Mouse (Mus musculus) lung, adult 18-20 months (tissue): Measurements from ENCODE around the gene Gabarap.

Source experiments
- DNase-seq, 2 experiments: peaks; one replicate each; pipeline ENCODE4 v3.0.0; 2022; ENCODE audit warnings: mixed read lengths in 2 of 2

Gabarap gene

DNA sequence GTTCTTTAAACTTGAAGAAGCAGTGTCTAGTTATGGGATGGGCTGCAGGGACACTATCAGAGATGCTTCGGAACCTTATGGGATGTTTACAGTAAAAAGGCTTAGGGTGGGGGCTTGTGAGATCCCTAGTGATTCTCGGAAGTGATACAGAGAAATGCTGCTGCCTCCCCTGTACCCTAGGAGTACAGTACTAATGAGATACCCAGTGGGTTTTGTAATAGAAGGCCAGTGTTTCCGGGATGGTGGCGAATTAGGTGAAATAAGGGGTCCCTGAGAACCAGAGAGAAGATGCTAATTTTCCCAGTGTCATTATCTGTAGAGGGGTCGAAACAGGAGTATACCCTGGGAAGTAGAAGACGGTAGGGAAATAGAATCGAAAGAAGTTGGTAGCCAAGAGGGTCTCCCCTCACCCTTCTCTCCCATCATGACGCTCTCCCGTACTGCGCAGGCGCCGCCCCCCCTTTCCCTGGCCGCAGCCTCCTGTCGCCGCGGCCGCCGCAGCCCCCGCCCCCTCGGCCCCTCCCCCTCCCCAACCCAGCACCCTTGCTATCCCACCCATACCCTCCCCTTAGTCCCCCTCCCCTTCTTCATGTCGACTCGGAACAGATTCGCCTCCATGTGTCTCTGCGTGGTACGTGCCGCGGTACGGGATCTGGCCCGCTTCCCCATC is 32.7 kb downstream of the Gabarap start:
- no peak for DNase-seq

DNA sequence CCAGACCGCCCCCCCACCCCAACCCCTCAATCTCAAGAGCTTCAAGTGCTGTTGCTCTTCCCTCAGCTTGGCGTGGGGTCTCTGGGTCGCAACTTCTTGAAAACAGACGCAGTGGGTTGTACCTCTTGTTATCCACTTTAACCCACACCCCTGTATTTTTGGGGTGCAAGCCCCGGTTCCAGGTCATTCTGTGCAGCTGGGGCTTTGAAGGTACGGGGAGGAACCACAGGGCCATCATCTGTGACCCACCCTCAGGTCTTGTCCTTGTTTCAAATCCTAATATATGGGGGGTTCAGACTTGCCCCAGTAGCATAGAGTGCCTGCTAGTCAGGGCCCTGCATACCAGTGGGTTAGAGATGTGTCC is 33.2 kb downstream of the Gabarap start:
- no peak for DNase-seq

DNA sequence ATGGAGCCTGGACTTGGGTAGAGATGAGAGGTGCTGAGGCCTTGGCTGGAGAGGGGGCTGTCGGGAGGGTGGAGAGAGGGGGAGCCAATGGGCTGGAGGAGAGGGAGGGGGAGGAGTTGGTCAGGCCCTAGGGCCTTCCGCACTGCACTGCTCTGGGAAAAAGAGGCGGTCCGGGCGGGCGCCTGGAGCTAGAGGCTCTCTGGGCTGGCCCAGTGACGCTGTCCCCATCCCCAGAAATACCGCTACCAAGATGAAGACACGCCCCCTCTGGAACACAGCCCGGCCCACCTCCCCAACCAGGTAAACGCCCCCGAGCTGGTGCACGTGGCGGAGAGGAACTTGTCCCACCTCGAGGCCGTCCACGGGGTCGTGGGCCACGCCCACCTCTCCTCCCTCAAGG is 35.7 kb downstream of the Gabarap start:
- peak in 1 of 2 experiments; percentile 36 for DNase-seq

DNA sequence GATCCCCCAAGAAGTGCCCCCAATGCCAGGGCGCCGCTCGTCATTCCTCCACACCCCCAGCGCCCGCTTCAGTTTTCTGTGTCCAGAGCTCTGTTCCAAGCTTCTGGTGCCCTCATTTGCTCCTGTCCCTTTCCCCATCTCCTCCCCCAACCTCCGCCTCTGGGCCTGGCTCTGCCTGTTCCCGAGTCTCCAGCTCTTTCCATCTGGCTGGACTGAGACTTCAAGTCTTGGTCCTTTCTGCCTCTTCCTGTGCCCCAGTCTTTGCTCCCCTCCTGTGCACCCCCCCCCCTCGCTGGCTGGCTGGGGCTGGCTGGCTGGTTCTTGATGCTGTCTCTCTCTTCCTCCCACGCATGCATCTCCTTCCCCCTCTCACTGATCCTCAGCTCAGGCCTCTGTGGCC is 36.5 kb downstream of the Gabarap start:
- no peak for DNase-seq

DNA sequence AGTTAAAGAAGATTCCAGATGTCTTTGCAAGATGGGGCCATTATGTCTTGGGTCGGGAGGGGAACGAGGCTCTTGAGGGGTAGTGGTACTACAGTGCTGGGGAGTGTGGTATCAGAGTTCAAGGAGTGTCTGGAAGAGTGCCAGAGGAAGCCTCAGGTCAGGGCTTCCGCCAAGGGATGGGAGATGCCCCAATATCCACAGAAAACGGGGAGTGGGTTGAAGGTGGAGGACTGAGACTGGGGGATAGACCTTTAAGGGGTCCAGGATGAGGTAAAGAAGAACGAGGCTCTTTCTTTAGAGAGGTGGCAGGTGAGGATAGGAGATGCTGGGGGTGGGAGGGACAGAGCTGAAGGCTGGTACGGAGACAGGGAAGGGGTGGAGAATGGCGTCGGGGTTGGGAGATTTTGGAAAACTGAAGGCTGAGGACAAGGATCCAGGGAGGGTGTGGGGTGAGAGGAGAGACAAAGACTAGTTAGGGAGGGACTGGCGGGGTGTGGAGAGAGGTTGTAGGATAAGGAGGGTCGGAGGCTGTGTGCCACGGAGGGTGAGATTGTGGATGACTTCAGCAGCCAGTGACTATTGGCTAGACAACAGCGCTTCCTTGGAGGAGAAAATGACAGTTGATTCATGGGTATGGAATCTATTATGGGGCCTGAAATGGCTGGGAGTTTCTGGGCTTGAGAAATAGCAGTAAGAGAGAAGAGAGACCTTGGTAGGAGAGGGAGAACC is 37.6 kb downstream of the Gabarap start:
- DNase-seq, result no peak

DNA sequence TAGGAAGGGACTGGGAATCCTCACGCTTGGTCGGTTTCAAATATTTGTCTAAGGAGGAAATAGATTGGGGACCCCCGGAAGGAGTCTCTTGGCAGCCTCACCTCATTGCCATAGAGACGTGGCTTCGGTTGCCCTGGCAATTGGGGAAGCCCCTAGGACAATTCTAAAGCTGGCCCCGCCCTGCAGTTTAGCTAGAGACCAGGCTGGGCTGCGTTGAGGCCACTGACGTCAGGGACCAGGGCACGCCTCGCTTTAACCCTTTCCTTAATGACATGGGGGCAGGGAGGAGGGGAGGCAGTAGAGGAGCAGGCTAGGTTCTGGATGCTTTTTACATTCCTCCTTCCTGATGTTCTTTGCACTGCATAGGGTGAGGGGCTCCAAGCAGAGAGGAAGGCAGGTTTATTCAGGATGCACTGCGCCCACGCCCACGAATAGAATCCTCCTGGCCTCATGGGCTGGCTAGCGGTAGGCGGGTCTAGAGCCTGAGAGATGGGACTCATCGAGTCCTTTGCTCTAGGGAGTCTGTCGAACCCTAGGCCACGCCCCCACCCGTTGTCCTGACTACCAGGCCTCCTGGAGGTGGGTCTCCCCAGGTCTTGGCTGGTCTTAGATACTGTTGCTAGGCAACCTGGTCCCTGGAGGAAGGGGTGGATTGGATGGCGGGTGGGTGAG is 38.3 kb downstream of the Gabarap start:
- peak; percentile 62 to 66 for DNase-seq

DNA sequence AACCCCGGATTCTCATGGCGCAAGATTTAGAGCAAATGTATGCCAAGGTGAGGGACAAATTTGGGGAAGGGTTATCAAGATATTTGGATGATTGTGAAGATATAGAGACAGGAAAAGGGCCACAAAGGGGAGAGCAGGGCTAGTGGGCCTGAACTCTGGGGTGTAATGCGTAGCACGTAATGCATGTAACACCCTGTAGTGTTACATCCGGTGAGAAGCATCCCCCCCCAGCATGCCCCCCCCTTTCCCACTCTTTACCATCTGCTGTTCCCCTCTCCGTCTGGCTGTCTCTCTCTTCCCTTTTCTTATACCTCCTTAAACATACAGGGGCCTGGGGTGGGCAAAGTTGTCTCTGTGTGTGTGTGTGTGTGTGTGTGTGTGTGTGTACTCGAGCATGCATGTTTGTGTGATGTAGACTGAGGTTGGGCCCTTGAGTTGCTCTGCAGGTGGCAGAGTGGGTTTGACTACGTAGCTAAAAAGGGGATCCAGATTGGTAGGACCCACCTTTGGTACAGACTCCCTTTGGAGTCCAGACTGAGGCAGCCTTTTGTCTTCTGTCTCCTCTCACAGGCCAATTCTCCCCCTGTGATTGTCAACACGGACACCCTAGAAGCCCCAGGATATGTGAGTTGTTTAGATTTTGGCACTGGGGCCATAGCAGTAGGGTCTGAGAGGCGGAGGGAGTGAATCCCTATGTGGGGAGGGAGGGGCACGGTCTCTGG is 39.0 kb downstream of the Gabarap start:
- no peak for DNase-seq

DNA sequence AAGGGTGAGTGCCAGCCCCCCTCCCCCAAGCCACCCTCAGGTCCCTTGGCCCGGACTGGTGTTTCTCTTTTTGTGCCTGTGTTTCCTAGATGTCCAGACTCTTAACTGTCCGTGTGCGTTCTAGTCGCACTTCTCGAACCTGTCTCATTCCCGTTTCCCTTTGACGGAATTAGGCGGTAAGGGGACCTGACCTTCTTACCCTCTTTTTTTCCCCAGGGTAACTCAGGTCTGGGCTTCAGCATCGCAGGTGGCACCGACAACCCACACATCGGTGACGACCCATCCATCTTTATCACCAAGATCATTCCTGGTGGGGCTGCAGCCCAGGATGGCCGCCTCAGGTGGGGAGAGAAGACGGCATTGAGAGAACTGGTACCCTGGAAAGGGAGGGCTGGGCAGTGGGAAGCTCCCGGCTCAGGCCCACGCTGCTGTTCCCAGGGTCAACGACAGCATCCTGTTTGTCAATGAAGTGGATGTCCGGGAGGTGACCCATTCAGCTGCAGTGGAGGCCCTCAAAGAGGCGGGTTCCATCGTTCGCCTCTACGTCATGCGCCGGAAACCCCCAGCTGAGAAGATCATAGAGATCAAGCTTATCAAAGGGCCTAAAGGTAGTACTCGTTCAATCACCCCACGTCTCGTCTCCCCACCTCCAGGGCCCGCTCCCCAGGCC is 39.8 kb downstream of the Gabarap start:
- DNase-seq, result no peak

DNA sequence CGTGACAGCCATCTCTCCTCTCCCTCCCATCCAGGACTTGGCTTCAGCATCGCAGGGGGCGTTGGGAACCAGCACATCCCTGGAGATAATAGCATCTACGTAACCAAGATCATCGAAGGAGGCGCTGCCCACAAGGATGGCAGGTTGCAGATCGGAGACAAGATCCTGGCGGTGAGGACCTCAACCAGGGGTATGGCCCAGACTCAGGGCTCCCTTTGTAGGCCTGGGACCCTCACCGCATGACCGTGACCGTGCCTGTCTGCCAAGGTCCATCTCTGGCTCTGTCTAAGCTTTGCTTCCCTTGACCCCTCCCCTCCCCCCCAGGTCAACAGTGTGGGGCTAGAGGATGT is 40.4 kb downstream of the Gabarap start:
- DNase-seq, result no peak

DNA sequence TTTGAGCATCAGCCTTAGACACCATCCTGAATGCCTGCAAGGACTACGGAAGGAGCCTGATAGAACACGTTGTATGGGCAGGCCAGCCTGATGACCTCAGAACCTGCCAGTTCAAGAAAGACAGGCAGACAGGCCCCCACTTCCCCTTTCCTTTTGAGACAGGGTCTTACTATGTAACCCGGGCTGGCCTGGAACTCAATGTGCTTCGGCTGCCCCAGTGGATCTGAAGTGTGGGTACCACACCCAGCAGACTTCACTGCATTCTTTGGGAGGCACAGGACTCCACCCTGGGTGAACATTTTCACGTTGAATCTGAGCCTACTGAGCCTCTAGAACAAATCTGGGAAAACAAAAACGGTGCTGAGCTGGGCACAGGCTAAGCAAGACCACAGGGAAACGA is 47.2 kb downstream of the Gabarap start:
- no peak for DNase-seq

DNA sequence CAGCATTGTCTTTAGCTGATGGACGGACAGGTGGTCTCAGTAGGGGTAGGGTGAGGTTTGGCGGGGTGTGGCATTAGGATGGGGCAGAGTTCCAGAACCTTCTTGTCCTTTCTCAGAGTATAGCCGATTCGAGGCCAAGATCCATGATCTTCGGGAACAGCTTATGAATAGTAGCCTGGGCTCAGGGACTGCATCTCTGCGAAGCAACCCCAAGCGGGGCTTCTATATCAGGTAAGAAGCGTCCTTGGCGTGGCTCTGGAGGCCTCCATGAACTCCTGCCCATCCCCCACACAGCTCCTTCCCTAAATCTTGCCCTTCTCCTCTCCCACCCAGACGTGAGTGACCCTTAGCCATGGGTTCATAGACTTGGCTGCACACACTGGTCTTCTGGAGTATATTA is 48.7 kb downstream of the Gabarap start:
- no peak for DNase-seq

DNA sequence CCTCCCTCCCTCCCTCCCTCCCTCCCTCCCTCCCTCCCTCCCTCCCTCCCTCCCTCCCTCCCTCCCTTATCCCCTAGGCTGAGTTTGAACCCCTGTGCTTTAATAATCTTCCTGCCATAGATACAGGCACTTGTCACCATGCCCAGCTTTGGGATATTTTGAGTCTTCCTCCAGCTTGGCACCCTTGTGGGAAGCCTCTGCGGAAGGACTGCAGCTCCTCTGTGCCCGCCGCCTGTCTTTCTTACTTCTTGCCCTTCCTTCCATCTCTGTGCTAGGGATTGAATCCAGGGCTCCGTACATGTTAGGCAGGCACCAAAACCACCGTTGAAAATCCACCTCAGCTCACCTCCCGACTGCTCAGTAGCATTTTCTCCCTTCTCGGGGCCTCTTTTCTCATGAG is 49.2 kb downstream of the Gabarap start:
- no peak for DNase-seq

DNA sequence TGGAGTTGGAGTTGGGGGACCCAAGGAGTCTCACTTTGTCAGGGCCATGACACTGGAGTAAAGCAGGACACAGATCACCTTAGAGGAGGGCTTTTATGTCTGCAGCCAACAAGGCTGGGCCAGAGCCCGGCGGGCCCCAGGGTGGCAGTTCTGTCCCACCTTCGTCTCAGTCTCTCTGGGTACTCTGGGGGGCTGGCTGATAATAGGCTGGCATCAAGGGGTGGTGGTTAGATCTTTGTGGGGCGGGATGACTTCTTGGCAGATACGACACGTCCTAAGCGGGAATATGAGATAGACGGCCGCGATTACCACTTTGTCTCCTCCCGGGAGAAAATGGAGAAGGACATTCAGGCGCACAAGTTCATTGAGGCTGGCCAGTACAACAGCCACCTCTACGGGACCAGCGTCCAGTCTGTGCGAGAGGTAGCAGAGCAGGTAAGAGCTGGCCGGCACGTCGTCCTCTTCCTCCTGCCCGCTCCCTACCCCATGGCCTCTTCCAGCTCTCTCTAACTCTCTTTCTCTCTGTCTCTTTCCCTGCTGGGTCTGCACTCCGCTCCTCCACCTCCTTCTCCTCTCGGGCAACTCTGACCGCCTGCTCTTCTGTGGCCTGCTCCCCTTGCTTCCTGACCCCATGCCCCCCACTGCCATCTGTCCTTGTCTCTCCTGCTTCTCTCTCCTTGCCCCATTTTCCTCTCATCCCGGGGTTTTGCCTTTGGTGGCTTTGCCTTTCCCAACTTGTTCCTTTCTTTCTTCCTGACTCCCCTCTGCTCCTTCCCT is 51.6 kb downstream of the Gabarap start:
- DNase-seq, result no peak

DNA sequence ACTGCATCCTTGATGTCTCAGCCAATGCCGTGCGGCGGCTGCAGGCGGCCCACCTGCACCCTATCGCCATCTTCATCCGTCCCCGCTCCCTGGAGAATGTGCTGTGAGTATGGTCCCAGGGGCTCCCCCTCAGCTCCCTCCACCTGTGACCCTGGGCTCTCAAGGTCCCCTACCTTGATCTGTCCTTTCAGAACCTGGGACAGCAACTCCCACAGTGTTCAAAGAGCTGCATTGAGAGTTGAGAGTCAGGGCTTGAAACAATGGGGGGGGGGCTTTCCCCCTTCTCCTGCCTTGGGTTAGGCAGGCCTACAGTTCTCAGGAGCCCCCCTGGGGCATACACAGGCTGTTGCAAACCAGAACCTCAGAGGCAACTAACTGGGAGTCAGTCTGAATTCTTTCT is 52.7 kb downstream of the Gabarap start:
- DNase-seq, result no peak
